Mouse (Mus musculus): Measurements from ENCODE around the gene Olfr1495.
"Not testable (repeated sequence)": the region's sequence is repeated elsewhere in the genome, so short reads cannot be mapped to it uniquely, and the experiment has no call there.

Olfr1495 gene

GRCm38 (mm10) chr19:13764306-13764705 lies at the start of gene Olfr1495:
Gene Olfr1495 (plus strand): TSS chr19:13764606.
- DNase-seq = no peak

- no peak for DNase-seq
These were observed 41.4 kb upstream of the Olfr1495 start, which contains the start of gene Olfr1493-ps1 for GRCm38 (mm10) chr19:13722978-13723377. Gene Olfr1493-ps1 (plus strand): TSS chr19:13723278.

GRCm38 (mm10) chr19:13739428-13739827 lies 25.0 kb upstream of the Olfr1495 start, which contains the start of gene Olfr1494:
Gene Olfr1494 (plus strand): TSS chr19:13739728.
- no peak for DNase-seq

DNA sequence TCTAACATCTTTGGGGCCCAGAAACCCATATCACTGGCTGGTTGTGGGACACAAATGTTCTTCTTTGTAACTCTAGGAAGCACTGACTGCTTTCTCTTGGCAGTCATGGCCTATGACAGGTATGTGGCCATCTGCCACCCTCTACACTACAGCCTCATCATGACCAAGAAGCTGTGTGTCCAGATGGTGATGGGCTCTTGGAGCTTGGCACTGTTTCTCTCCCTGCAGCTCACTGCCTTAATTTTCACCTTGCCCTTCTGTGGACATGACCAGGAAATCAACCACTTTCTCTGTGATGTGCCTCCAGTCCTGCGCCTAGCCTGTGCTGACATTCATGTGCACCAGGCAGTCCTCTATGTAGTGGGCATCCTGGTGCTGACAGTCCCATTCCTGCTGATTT lies 15.0 kb upstream of the Olfr1495 start:
- DNase-seq = no peak

GRCm38 (mm10) chr19:13768565-13769276 lies 4.3 kb downstream of the Olfr1495 start:
- DNase-seq = peak; percentile 11

DNA sequence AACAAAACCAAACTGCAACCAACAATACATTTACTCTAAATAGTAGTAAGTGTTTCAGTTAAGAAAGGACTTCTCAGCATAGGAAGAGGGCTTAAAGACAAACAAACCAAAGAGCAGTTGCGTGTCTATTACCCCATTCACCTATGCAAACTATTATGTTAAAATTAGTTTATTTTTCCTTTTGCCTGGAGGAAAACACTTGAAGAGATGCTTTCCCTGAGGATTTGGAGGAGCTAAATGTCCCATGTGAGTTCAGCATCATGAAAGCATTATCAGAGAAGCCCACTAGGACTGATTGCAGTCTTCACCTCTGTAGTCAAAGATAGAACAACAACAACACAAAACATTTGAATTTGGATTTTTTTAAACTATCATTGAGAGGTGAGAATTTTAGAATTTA lies 13.2 kb downstream of the Olfr1495 start, which contains the start of gene Olfr1496:
TSS of gene Olfr1496 (plus strand) at position 301 of the 400 bp plus-strand sequence.
- no peak for DNase-seq

DNA sequence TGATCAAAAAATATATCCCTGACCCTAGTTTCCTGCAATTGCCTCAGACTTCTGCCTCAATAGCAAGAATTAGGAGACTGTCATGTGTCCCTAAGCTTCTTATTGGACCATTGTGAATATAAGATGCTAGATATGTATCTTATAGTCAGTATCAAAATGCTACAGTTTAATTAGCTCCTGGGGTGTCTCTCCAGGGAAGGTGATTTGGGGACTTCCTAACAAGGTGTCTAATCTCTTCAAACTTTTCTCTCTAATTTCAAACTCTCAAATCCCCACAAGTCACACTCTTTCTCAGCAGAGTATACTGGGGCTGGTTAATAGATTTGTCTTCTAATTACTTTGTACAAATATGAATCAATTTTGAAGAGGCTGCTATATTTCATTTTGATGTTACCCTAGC lies 33.7 kb downstream of the Olfr1495 start, which contains the start of gene Olfr1497:
TSS of gene Olfr1497 (minus strand) at position 101 of the 400 bp plus-strand sequence.
- DNase-seq = no peak

DNA sequence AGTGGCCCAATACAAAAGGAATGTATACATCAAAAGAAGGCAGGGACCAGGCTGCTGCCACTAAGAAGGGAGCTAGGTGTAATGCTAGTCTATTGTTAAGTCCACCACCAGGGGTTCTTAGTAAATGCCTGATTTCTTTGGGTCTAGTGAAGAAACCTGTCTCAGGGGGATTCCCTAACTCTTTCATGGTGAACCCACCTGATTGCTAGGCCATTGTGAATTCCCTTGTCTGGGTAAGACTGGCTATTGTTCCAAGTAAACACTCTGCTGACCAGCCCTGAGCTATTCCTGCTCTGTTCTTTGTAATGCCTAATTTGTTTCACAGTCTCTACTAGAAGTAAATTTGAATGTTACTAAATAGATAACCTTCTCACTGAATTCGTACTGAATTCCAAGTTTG lies 41.1 kb downstream of the Olfr1495 start:
- not testable (repeated sequence) for DNase-seq

- DNase-seq = no peak
These were observed 48.4 kb downstream of the Olfr1495 start for GRCm38 (mm10) chr19:13812823-13813222.

- peak; percentile 46 for DNase-seq
These were observed 54.4 kb downstream of the Olfr1495 start for GRCm38 (mm10) chr19:13818827-13819226.

DNA sequence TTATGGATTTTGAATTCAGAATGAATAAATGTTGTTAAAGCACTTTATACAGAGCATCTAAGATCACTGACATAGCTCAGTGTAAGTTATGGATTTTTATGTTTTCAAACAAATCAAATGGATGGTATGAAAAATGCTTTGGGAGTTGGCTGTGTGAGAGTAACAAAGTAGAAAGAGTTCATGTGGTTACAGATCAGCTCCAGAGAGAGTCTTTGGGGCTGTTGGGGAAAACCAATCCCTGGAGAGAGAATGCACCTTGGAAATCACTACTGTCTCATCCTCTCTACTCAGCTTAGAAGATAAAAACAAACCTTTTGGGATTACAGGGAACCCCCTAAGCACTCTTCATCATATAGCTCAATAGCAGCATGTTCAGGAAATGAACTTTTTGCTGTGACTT lies 54.9 kb downstream of the Olfr1495 start, which contains the start of gene Olfr1499:
TSS of gene Olfr1499 (minus strand) at position 101 of the 400 bp plus-strand sequence.
- DNase-seq = no peak
